Mouse (Mus musculus) lung, embryonic 14.5 days (tissue): ENCODE measurements at regions not wholly inside any gene's neighbourhood (a gene's known extent, or its start where the extent isn't known, plus 50 kb on each side); places are given as distances from the start of the nearest gene placed in this dataset.

Experiments
- ATAC-seq: fragments of 200-750 bp; cut with Nextera tagmentation; 2 replicates; pipeline ENCODE4 v1.8.0; 2017; ENCODE audit warnings: mild to moderate bottlenecking, moderate TSS enrichment, moderate library complexity; ENCODE audit not compliant: insufficient read depth
- DNase-seq: peaks from one replicate; pipeline ENCODE4 v3.0.0-alpha.2; 2015
- H3K27ac ChIP-seq: fragments of 300-500 bp; sonication (generic); 2 replicates; pipeline ENCODE4 v1.5.1; 2014; ENCODE audit warnings: low read depth, mild to moderate bottlenecking, moderate library complexity
- H3K27me3 ChIP-seq: fragments of 300-500 bp; sonication (generic); 2 replicates; pipeline ENCODE4 v1.6.1; 2014; ENCODE audit warnings: low read length, control low read depth; ENCODE audit not compliant: insufficient read depth
- H3K36me3 ChIP-seq: fragments of 300-500 bp; sonication (generic); 2 replicates; pipeline ENCODE4 v1.6.1; 2014; ENCODE audit warnings: control low read depth; ENCODE audit not compliant: insufficient read depth
- H3K4me1 ChIP-seq: fragments of 300-500 bp; sonication (generic); 2 replicates; pipeline ENCODE4 v1.6.1; 2014; ENCODE audit warnings: antibody characterized with exemption, control low read depth; ENCODE audit not compliant: insufficient read depth
- H3K4me2 ChIP-seq: fragments of 300-500 bp; sonication (generic); 2 replicates; pipeline ENCODE4 v1.6.1; 2014; ENCODE audit warnings: mild to moderate bottlenecking
- H3K4me3 ChIP-seq: fragments of 300-500 bp; sonication (generic); 2 replicates; pipeline ENCODE4 v1.5.1; 2014; ENCODE audit warnings: low read depth, low read length
- H3K9ac ChIP-seq: fragments of 300-500 bp; sonication (generic); 2 replicates; pipeline ENCODE4 v1.6.1; 2014
- H3K9me3 ChIP-seq: fragments of 300-500 bp; sonication (generic); 2 replicates; pipeline ENCODE4 v1.6.1; 2016; ENCODE audit warnings: low read depth, low read length, control low read depth
- CTCF ChIP-seq: IDR thresholded peaks from 2 replicates; pipeline ENCODE4 v1.5.1; 2016; ENCODE audit warnings: antibody characterized with exemption, low read depth
- WGBS: fragments of 180-500 bp; shearing (Covaris S2); extraction: QIAGEN DNeasy Blood & Tissue Kit; methylation state at CpG from one replicate; pipeline ENCODE4 v1.1.7; 2014; 5-methylcytosine and 5-hydroxymethylcytosine counted together

GRCm38 (mm10) chr8:86212461-86212860, 368.0 kb downstream of the Abcc12 start:
- no peak overlapping the region for H3K9ac ChIP-seq
- no peaks in the 10 kb centered on the region for H3K4me1 ChIP-seq
- H3K36me3 ChIP-seq, result no peaks in the 10 kb centered on the region
- WGBS, result 94% methylated on average over 2 of the region's 2 CpGs
- no peaks in the 10 kb centered on the region for H3K27me3 ChIP-seq
- no peak for ATAC-seq
- no peak overlapping the region for H3K4me3 ChIP-seq
- TF ChIP-seq CTCF, result no peak
- DNase-seq, result no peak
- no peaks in the 10 kb centered on the region for H3K9me3 ChIP-seq
- H3K27ac ChIP-seq, result no peak overlapping the region
- H3K4me2 ChIP-seq, result no peak overlapping the region

- no peak overlapping the region for H3K9ac ChIP-seq
- TF ChIP-seq CTCF, result no peak
- DNase-seq, result no peak
- H3K27ac ChIP-seq, result no peak overlapping the region
- WGBS, result 30% methylated on average over 5 of the region's 5 CpGs
- H3K27me3 ChIP-seq, result no peaks in the 10 kb centered on the region
- no peaks in the 10 kb centered on the region for H3K9me3 ChIP-seq
- H3K4me3 ChIP-seq, result no peak overlapping the region
- no peaks in the 10 kb centered on the region for H3K4me1 ChIP-seq
- no peak for ATAC-seq
- H3K4me2 ChIP-seq, result no peak overlapping the region
- H3K36me3 ChIP-seq, result no peaks in the 10 kb centered on the region
Observed at GRCm38 (mm10) chr8:86208812-86209262, 368.1 kb downstream of the Phkb start.

- no peaks in the 10 kb centered on the region for H3K36me3 ChIP-seq
- H3K4me3 ChIP-seq, result no peak overlapping the region
- DNase-seq (no peak), ATAC-seq (no peak)
- no peaks in the 10 kb centered on the region for H3K27me3 ChIP-seq
- no peak overlapping the region for H3K27ac ChIP-seq
- H3K9me3 ChIP-seq, result no peaks in the 10 kb centered on the region
- no peak overlapping the region for H3K9ac ChIP-seq
- no peak overlapping the region for H3K4me2 ChIP-seq
- TF ChIP-seq CTCF, result no peak
- 56% methylated on average over 6 of the region's 6 CpGs for WGBS
- no peaks in the 10 kb centered on the region for H3K4me1 ChIP-seq
Observed at GRCm38 (mm10) chr8:86204421-86205229, 363.9 kb downstream of the Phkb start.

GRCm38 (mm10) chr8:86203107-86203506, 362.3 kb downstream of the Phkb start:
- no peak for ATAC-seq
- no peaks in the 10 kb centered on the region for H3K9me3 ChIP-seq
- no peak for DNase-seq
- no peaks in the 10 kb centered on the region for H3K36me3 ChIP-seq
- H3K4me2 ChIP-seq, result no peak overlapping the region
- WGBS, result 70% methylated on average over 9 of the region's 9 CpGs
- H3K9ac ChIP-seq, result no peak overlapping the region
- H3K4me1 ChIP-seq, result no peaks in the 10 kb centered on the region
- no peak overlapping the region for H3K4me3 ChIP-seq
- no peak overlapping the region for H3K27ac ChIP-seq
- TF ChIP-seq CTCF, result no peak
- no peaks in the 10 kb centered on the region for H3K27me3 ChIP-seq

GRCm38 (mm10) chr8:86201830-86202229, 361.1 kb downstream of the Phkb start:
- TF ChIP-seq CTCF, result no peak
- Histone ChIP-seq H3K4me1 (no peaks in the 10 kb centered on the region), H3K4me2 (no peak overlapping the region), H3K9me3 (no peaks in the 10 kb centered on the region), H3K9ac (no peak overlapping the region), H3K36me3 (no peaks in the 10 kb centered on the region), H3K27me3 (no peaks in the 10 kb centered on the region), H3K4me3 (no peak overlapping the region), H3K27ac (no peak overlapping the region)
- 78% methylated on average over 4 of the region's 4 CpGs for WGBS
- DNase-seq (no peak), ATAC-seq (no peak)

- Histone ChIP-seq H3K4me1 (no peaks in the 10 kb centered on the region), H3K36me3 (no peaks in the 10 kb centered on the region), H3K9ac (no peak overlapping the region), H3K27me3 (no peaks in the 10 kb centered on the region), H3K4me2 (no peak overlapping the region), H3K9me3 (no peaks in the 10 kb centered on the region), H3K4me3 (no peak overlapping the region), H3K27ac (no peak overlapping the region)
- TF ChIP-seq CTCF, result no peak
- ATAC-seq, result no peak
- WGBS, result 78% methylated on average over 4 of the region's 4 CpGs
- no peak for DNase-seq
Observed at GRCm38 (mm10) chr8:86192262-86192661, 351.5 kb downstream of the Phkb start.

GRCm38 (mm10) chr8:86184671-86185070, 343.9 kb downstream of the Phkb start:
- H3K9me3 ChIP-seq, result no peaks in the 10 kb centered on the region
- DNase-seq (no peak), ATAC-seq (no peak)
- no peaks in the 10 kb centered on the region for H3K27me3 ChIP-seq
- H3K9ac ChIP-seq, result no peak overlapping the region
- TF ChIP-seq CTCF, result no peak
- no peaks in the 10 kb centered on the region for H3K4me1 ChIP-seq
- no peak overlapping the region for H3K4me3 ChIP-seq
- H3K4me2 ChIP-seq, result no peak overlapping the region
- H3K27ac ChIP-seq, result no peak overlapping the region
- no peaks in the 10 kb centered on the region for H3K36me3 ChIP-seq
- 84% methylated on average over 5 of the region's 5 CpGs for WGBS

- Histone ChIP-seq H3K9ac (no peak overlapping the region), H3K9me3 (no peaks in the 10 kb centered on the region), H3K36me3 (no peaks in the 10 kb centered on the region), H3K4me2 (no peak overlapping the region), H3K4me1 (no peaks in the 10 kb centered on the region), H3K4me3 (no peak overlapping the region), H3K27ac (no peak overlapping the region), H3K27me3 (no peaks in the 10 kb centered on the region)
- no peak for ATAC-seq
- no peak for DNase-seq
- TF ChIP-seq CTCF, result no peak
- 75% methylated on average over 3 of the region's 3 CpGs for WGBS
Observed at GRCm38 (mm10) chr8:86180793-86181192, 340.0 kb downstream of the Phkb start.
